20 mouse cellular contexts compared by ENCODE assay signal in the genomic region with DNA sequence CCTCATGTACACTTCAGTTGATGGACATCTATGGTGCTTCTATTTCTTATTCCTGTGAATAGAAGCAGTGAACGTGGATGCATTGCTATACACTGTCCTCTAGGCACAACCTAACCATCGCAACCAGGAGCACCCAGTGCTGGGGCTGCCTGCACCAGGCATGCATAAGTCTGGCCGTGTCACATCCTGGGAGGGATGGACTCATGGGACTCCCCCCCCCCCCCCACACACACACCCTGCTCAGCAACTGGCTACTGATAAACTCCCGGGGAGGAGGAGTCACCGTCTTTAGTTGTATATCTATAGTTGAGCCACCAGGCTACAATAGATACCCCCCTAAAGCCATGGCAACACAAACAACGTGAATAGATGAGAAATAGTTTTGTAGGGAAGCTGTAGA. TPM values are rescaled to one million over a fixed set of nuclear protein-coding genes. Genes with fewer than 3 reads are reported as not detected.
DNase-seq lines count a peak whose midpoint lies in the region; ATAC-seq and TF ChIP-seq lines count a peak whose summit lies in the region.
"Had no signal": no experiment of that assay in that cellular context is flagged by ENCODE, and none has a peak within 500 bp of the region (broad histone marks: within the 10 kb centered on the region; RNA-seq: fewer than 3 reads in every experiment).

No protein-coding gene starts in this region.

- no peaks in the 10 kb centered on the region for H3K9me3 ChIP-seq in midbrain, embryonic 15.5 days
- H3K9me3 ChIP-seq in midbrain, postnatal 0 days (ENCODE audit: low read length): no peaks in the 10 kb centered on the region
- H3K9me3 ChIP-seq in liver, embryonic 12.5 days (replicated peaks): no peaks in the 10 kb centered on the region
- H3K9me3 ChIP-seq: hindbrain, embryonic 15.5 days; limb, embryonic 10.5 days; lung, embryonic 15.5 days had no signal

- no peak for TF ChIP-seq POLR2A in heart, adult 2 months (IDR thresholded peaks at IDR 0.05; ENCODE audit: insufficient read depth, low read depth, low read length)

- intact Hi-C loops in heart, adult 2 months (cut with DNase I): no loop called here

- ATAC-seq in midbrain, embryonic 15.5 days (replicated peaks): 0 out of 2 replicates have a peak, but pooled peaks have one; percentile 27
- no peak for ATAC-seq in midbrain, postnatal 0 days (ENCODE audit: low FRiP score)
- ATAC-seq in liver, embryonic 12.5 days: peak; percentile 82
- ATAC-seq in granulocyte monocyte progenitor cell, adult 5-6 weeks (replicated peaks; ENCODE audit: poor library complexity, severe bottlenecking): no peak
- ATAC-seq in CD4-positive, CD25-positive, alpha-beta regulatory T cell, adult 4 months: no peak

- H3K36me3 ChIP-seq in heart, adult 2 months (ENCODE audit: control insufficient read depth, insufficient read depth, low read length): no peaks in the 10 kb centered on the region
- no peaks in the 10 kb centered on the region for H3K36me3 ChIP-seq in midbrain, embryonic 15.5 days (replicated peaks)
- 0 out of 2 replicates have a peak, but pooled peaks cover 2% of the 10 kb centered on the region for H3K36me3 ChIP-seq in midbrain, postnatal 0 days (ENCODE audit: insufficient read depth, low read length)
- H3K36me3 ChIP-seq in liver, embryonic 12.5 days: peaks cover 22% of the 10 kb centered on the region

- no peak overlapping the region for H3K4me2 ChIP-seq in midbrain, embryonic 15.5 days
- H3K4me2 ChIP-seq in midbrain, postnatal 0 days (ENCODE audit: low read depth, low read length, poor library complexity, severe bottlenecking): no peak overlapping the region
- 0 out of 2 replicates have a peak overlapping the region, but pooled peaks have one; percentile 7 for H3K4me2 ChIP-seq in liver, embryonic 12.5 days
- H3K4me2 ChIP-seq: hindbrain, embryonic 15.5 days; lung, embryonic 15.5 days had no signal

- DNase-seq in heart, adult 11 months: peak; percentile 44
- DNase-seq in heart, adult 2 months: no peak
- DNase-seq in midbrain, postnatal 0 days (ENCODE audit: low spot score): no peak
- no peak for DNase-seq in spleen, postnatal 14 days (ENCODE audit: low spot score in 2 of 2)
- DNase-seq: adrenal gland, postnatal 10 days; B cell, adult 2 months; cerebellum, adult 9-10 months; gastrocnemius, postnatal 36 days; kidney, adult 9 months; kidney, postnatal 4 days; layer of hippocampus, postnatal 36 days; retina, postnatal 1 day had no signal

- TF ChIP-seq EP300 in heart, adult 2 months (IDR thresholded peaks at IDR 0.05; ENCODE audit: insufficient read depth, low read depth, low read length): no peak

- no peak overlapping the region for H3K27ac ChIP-seq in heart, adult 2 months
- no peak overlapping the region for H3K27ac ChIP-seq in midbrain, embryonic 15.5 days
- H3K27ac ChIP-seq in midbrain, postnatal 0 days (ENCODE audit: low read depth, low read length): no peak overlapping the region
- no peak overlapping the region for H3K27ac ChIP-seq in liver, embryonic 12.5 days
- H3K27ac ChIP-seq: hindbrain, embryonic 15.5 days; limb, embryonic 10.5 days; lung, embryonic 15.5 days had no signal

- no peaks in the 10 kb centered on the region for H3K4me1 ChIP-seq in heart, adult 2 months (ENCODE audit: control insufficient read depth, insufficient read depth, low read length)
- no peaks in the 10 kb centered on the region for H3K4me1 ChIP-seq in midbrain, embryonic 15.5 days
- no peaks in the 10 kb centered on the region for H3K4me1 ChIP-seq in midbrain, postnatal 0 days (ENCODE audit: insufficient read depth, low read length)
- H3K4me1 ChIP-seq in liver, embryonic 12.5 days: peaks cover 14% of the 10 kb centered on the region
- H3K4me1 ChIP-seq: hindbrain, embryonic 15.5 days; limb, embryonic 10.5 days; lung, embryonic 15.5 days had no signal

- no peak for TF ChIP-seq CTCF in heart, adult 2 months (IDR thresholded peaks at IDR 0.05)
- no peak for TF ChIP-seq CTCF in midbrain, postnatal 0 days (IDR thresholded peaks at IDR 0.05)

- no peaks in the 10 kb centered on the region for H3K27me3 ChIP-seq in heart, adult 2 months (ENCODE audit: control insufficient read depth, insufficient read depth, low read length)
- H3K27me3 ChIP-seq in midbrain, embryonic 15.5 days (replicated peaks): no peaks in the 10 kb centered on the region
- no peaks in the 10 kb centered on the region for H3K27me3 ChIP-seq in midbrain, postnatal 0 days (ENCODE audit: insufficient read depth, low read length)
- H3K27me3 ChIP-seq in liver, embryonic 12.5 days (replicated peaks): no peaks in the 10 kb centered on the region
- H3K27me3 ChIP-seq: hindbrain, embryonic 15.5 days; lung, embryonic 15.5 days had no signal

- H3K9ac ChIP-seq in heart, adult 2 months (ENCODE audit: low read depth, low read length): no peak overlapping the region
- no peak overlapping the region for H3K9ac ChIP-seq in midbrain, embryonic 15.5 days
- H3K9ac ChIP-seq in midbrain, postnatal 0 days (replicated peaks; ENCODE audit: low read length, poor library complexity, severe bottlenecking): no peak overlapping the region
- no peak overlapping the region for H3K9ac ChIP-seq in liver, embryonic 12.5 days
- H3K9ac ChIP-seq: hindbrain, embryonic 15.5 days; lung, embryonic 15.5 days had no signal

- 70% methylated on average over 6 of the region's 6 CpGs for WGBS in heart, adult 2 months
- 79% methylated on average over 6 of the region's 6 CpGs for WGBS in midbrain, embryonic 15.5 days
- WGBS in midbrain, postnatal 0 days: 81% methylated on average over 6 of the region's 6 CpGs
- WGBS in liver, embryonic 12.5 days (ENCODE audit: insufficient replicate concordance): 33% methylated on average over 6 of the region's 6 CpGs

- no peak overlapping the region for H3K4me3 ChIP-seq in heart, adult 2 months
- H3K4me3 ChIP-seq in midbrain, embryonic 15.5 days: no peak overlapping the region
- no peak overlapping the region for H3K4me3 ChIP-seq in midbrain, postnatal 0 days (ENCODE audit: low read depth, low read length)
- no peak overlapping the region for H3K4me3 ChIP-seq in liver, embryonic 12.5 days
- H3K4me3 ChIP-seq: hindbrain, embryonic 15.5 days; limb, embryonic 10.5 days; lung, embryonic 15.5 days; myocyte had no signal

- H3K79me2 ChIP-seq in heart, adult 2 months (replicated peaks; ENCODE audit: control insufficient read depth, insufficient read depth, low read length): no peaks in the 10 kb centered on the region

RNA-seq across cellular contexts. Expression of a gene that starts 48.2 kb away (rescaled TPM):
- total RNA-seq in heart, adult 2 months (2021): 10 to 100 TPM; 20.2 to 24.1 TPM
- polyA plus RNA-seq in heart, adult 2 months (2012; rRNA removed): 5.9 and 16.3 TPM in 2 replicates
- 46.3 and 49.7 TPM in 2 replicates for polyA plus RNA-seq in midbrain, embryonic 15.5 days (2015; fragmentation: Nextera tagmentation; extraction: Ambion mirVana)
- total RNA-seq in midbrain, postnatal 0 days (2014; rRNA removed): 35.2 and 39.9 TPM in 2 replicates
- polyA plus RNA-seq in midbrain, postnatal 0 days (2015; fragmentation: Nextera tagmentation; extraction: Ambion mirVana): 42.1 and 48.4 TPM in 2 replicates
- 55.9 and 59.5 TPM in 2 replicates for polyA plus RNA-seq in liver, embryonic 12.5 days (2016; fragmentation: Nextera tagmentation; extraction: Ambion mirVana)
- 37.0 and 40.1 TPM in 2 replicates for total RNA-seq in granulocyte monocyte progenitor cell, adult 5-6 weeks (2014; fragmentation: Nextera tagmentation)
- 30.1 and 44.9 TPM in 2 replicates for total RNA-seq in granulocyte monocyte progenitor cell, adult 5-6 weeks (2017)
- polyA plus RNA-seq in CD4-positive, CD25-positive, alpha-beta regulatory T cell, adult 4 months (2017; shearing (Covaris generic)): 10 to 100 TPM; 16.6 to 20.1 TPM

Comparison
In these comparisons a context has a peak if more than half of its experiments do, and no peak if none do; other contexts are left out.
1. ATAC-seq: peak in midbrain, embryonic 15.5 days (single experiment) and liver, embryonic 12.5 days (single experiment); none in midbrain, postnatal 0 days (single experiment), granulocyte monocyte progenitor cell, adult 5-6 weeks (single experiment) and CD4-positive, CD25-positive, alpha-beta regulatory T cell, adult 4 months (single experiment).